Mouse (Mus musculus): ENCODE results near the gene Olfm1. TPM values are rescaled to one million over a fixed set of nuclear protein-coding genes. Genes with fewer than 3 reads are reported as not detected.

Olfm1 gene
- polyA plus RNA-seq, 1 experiment from 2014 or later: 21.6 TPM

GRCm38 (mm10) chr2:28205467-28205805, 12.6 kb downstream of the Olfm1 start:
- Histone ChIP-seq H3K9me3 (no peaks in the 10 kb centered on the region), H3K27ac (no peak overlapping the region), H3K4me3 (replicated peaks) (peak overlapping the region; percentile 55), H3K36me3 (no peaks in the 10 kb centered on the region), H3K4me1 (peaks cover 19% of the 10 kb centered on the region), H3K9ac (peak overlapping the region; percentile 52), H3K4me2 (peak overlapping the region; percentile 99), H3K27me3 (replicated peaks) (peaks cover 11% of the 10 kb centered on the region; the same call in 1 of the 2 replicates)
- ATAC-seq (ENCODE audit: insufficient read depth, low FRiP score, low read depth): peak; percentile 72
- under 1% methylated on average over 40 of the region's 49 CpGs for WGBS

- ATAC-seq (ENCODE audit: insufficient read depth, low FRiP score, low read depth): no peak
- H3K9me3 ChIP-seq: no peaks in the 10 kb centered on the region
- peak overlapping the region; percentile 55 for H3K4me3 ChIP-seq (replicated peaks)
- H3K36me3 ChIP-seq: no peaks in the 10 kb centered on the region
- peak overlapping the region; percentile 99 for H3K4me2 ChIP-seq
- WGBS: 1% methylated on average over 51 of the region's 51 CpGs
- H3K27me3 ChIP-seq (replicated peaks): peaks cover 11% of the 10 kb centered on the region; the same call in 1 of the 2 replicates
- no peak overlapping the region for H3K27ac ChIP-seq
- peak overlapping the region; percentile 52 for H3K9ac ChIP-seq
- peaks cover 19% of the 10 kb centered on the region for H3K4me1 ChIP-seq
These were observed 13.2 kb downstream of the Olfm1 start for GRCm38 (mm10) chr2:28205870-28206421.

- H3K36me3 ChIP-seq: no peaks in the 10 kb centered on the region
- peak overlapping the region; percentile 99 for H3K4me2 ChIP-seq
- WGBS: 16% methylated on average over 11 of the region's 11 CpGs
- no peaks in the 10 kb centered on the region for H3K9me3 ChIP-seq
- H3K27ac ChIP-seq: no peak overlapping the region
- peaks cover 19% of the 10 kb centered on the region for H3K4me1 ChIP-seq
- H3K9ac ChIP-seq: no peak overlapping the region
- peak overlapping the region; percentile 55 for H3K4me3 ChIP-seq (replicated peaks)
- ATAC-seq (ENCODE audit: insufficient read depth, low FRiP score, low read depth): no peak
- peaks cover 11% of the 10 kb centered on the region; the same call in 1 of the 2 replicates for H3K27me3 ChIP-seq (replicated peaks)
These were observed 13.7 kb downstream of the Olfm1 start for GRCm38 (mm10) chr2:28206472-28206871.

GRCm38 (mm10) chr2:28207200-28207750, 14.5 kb downstream of the Olfm1 start:
- no peak overlapping the region for H3K27ac ChIP-seq
- H3K27me3 ChIP-seq (replicated peaks): peaks cover 11% of the 10 kb centered on the region; the same call in 1 of the 2 replicates
- no peak overlapping the region for H3K4me3 ChIP-seq (replicated peaks)
- no peak overlapping the region for H3K4me2 ChIP-seq
- no peak overlapping the region for H3K9ac ChIP-seq
- H3K4me1 ChIP-seq: peaks cover 19% of the 10 kb centered on the region
- no peak for ATAC-seq (ENCODE audit: insufficient read depth, low FRiP score, low read depth)
- H3K9me3 ChIP-seq: no peaks in the 10 kb centered on the region
- 73% methylated on average over 3 of the region's 3 CpGs for WGBS
- no peaks in the 10 kb centered on the region for H3K36me3 ChIP-seq

- peaks cover 11% of the 10 kb centered on the region; the same call in 1 of the 2 replicates for H3K27me3 ChIP-seq (replicated peaks)
- no peak for ATAC-seq (ENCODE audit: insufficient read depth, low FRiP score, low read depth)
- H3K4me3 ChIP-seq (replicated peaks): no peak overlapping the region
- 91% methylated on average over 14 of the region's 14 CpGs for WGBS
- no peak overlapping the region for H3K9ac ChIP-seq
- H3K27ac ChIP-seq: no peak overlapping the region
- no peaks in the 10 kb centered on the region for H3K36me3 ChIP-seq
- H3K9me3 ChIP-seq: no peaks in the 10 kb centered on the region
- H3K4me1 ChIP-seq: peaks cover 19% of the 10 kb centered on the region
- H3K4me2 ChIP-seq: no peak overlapping the region
These were observed 15.4 kb downstream of the Olfm1 start for GRCm38 (mm10) chr2:28208130-28208745.

- Histone ChIP-seq H3K4me1 (peaks cover 19% of the 10 kb centered on the region), H3K9ac (no peak overlapping the region), H3K27me3 (replicated peaks) (peaks cover 11% of the 10 kb centered on the region; the same call in 1 of the 2 replicates), H3K4me2 (no peak overlapping the region), H3K36me3 (no peaks in the 10 kb centered on the region), H3K9me3 (no peaks in the 10 kb centered on the region), H3K27ac (no peak overlapping the region), H3K4me3 (replicated peaks) (no peak overlapping the region)
- ATAC-seq (ENCODE audit: insufficient read depth, low FRiP score, low read depth): no peak
- WGBS: 82% methylated on average over 5 of the region's 5 CpGs
These were observed 16.4 kb downstream of the Olfm1 start for GRCm38 (mm10) chr2:28209211-28209610.

GRCm38 (mm10) chr2:28209653-28210052, 16.9 kb downstream of the Olfm1 start:
- 84% methylated on average over 12 of the region's 12 CpGs for WGBS
- H3K36me3 ChIP-seq: no peaks in the 10 kb centered on the region
- H3K4me3 ChIP-seq (replicated peaks): no peak overlapping the region
- peaks cover 15% of the 10 kb centered on the region for H3K4me1 ChIP-seq
- H3K27me3 ChIP-seq (replicated peaks): peaks cover 11% of the 10 kb centered on the region; the same call in 1 of the 2 replicates
- H3K9ac ChIP-seq: no peak overlapping the region
- no peak for ATAC-seq (ENCODE audit: insufficient read depth, low FRiP score, low read depth)
- no peak overlapping the region for H3K27ac ChIP-seq
- no peak overlapping the region for H3K4me2 ChIP-seq
- no peaks in the 10 kb centered on the region for H3K9me3 ChIP-seq

- Histone ChIP-seq H3K9ac (no peak overlapping the region), H3K9me3 (no peaks in the 10 kb centered on the region), H3K4me1 (peaks cover 12% of the 10 kb centered on the region), H3K27me3 (replicated peaks) (peaks cover 11% of the 10 kb centered on the region; the same call in 1 of the 2 replicates), H3K27ac (no peak overlapping the region), H3K4me3 (replicated peaks) (no peak overlapping the region), H3K36me3 (no peaks in the 10 kb centered on the region), H3K4me2 (no peak overlapping the region)
- 43% methylated on average over 4 of the region's 4 CpGs for whole genome bisulfite sequencing
- ATAC-seq (ENCODE audit: insufficient read depth, low FRiP score, low read depth): no peak
These were observed 17.5 kb downstream of the Olfm1 start for GRCm38 (mm10) chr2:28210273-28210672.

- H3K9ac ChIP-seq: no peak overlapping the region
- no peak overlapping the region for H3K27ac ChIP-seq
- H3K4me1 ChIP-seq: peaks cover 1% of the 10 kb centered on the region; the same call in 1 of the 2 replicates
- H3K9me3 ChIP-seq: no peaks in the 10 kb centered on the region
- H3K36me3 ChIP-seq: no peaks in the 10 kb centered on the region
- ATAC-seq (ENCODE audit: insufficient read depth, low FRiP score, low read depth): no peak
- WGBS: 57% methylated on average over 22 of the region's 22 CpGs
- no peak overlapping the region for H3K4me2 ChIP-seq
- H3K27me3 ChIP-seq (replicated peaks): peaks cover 1% of the 10 kb centered on the region; the same call in 1 of the 2 replicates
- H3K4me3 ChIP-seq (replicated peaks): no peak overlapping the region
These were observed 18.9 kb downstream of the Olfm1 start for GRCm38 (mm10) chr2:28211531-28212281.

GRCm38 (mm10) chr2:28212911-28213310, 20.1 kb downstream of the Olfm1 start:
- 52% methylated on average over 5 of the region's 5 CpGs for WGBS
- Histone ChIP-seq H3K27ac (no peak overlapping the region), H3K4me3 (replicated peaks) (no peak overlapping the region), H3K9me3 (no peaks in the 10 kb centered on the region), H3K4me2 (no peak overlapping the region), H3K27me3 (replicated peaks) (no peaks in the 10 kb centered on the region), H3K9ac (no peak overlapping the region), H3K4me1 (no peaks in the 10 kb centered on the region), H3K36me3 (no peaks in the 10 kb centered on the region)
- no peak for ATAC-seq (ENCODE audit: insufficient read depth, low FRiP score, low read depth)

GRCm38 (mm10) chr2:28216211-28216775, 23.5 kb downstream of the Olfm1 start:
- Histone ChIP-seq H3K36me3 (no peaks in the 10 kb centered on the region), H3K4me1 (no peaks in the 10 kb centered on the region), H3K27me3 (replicated peaks) (no peaks in the 10 kb centered on the region), H3K9ac (no peak overlapping the region), H3K27ac (no peak overlapping the region), H3K4me2 (no peak overlapping the region), H3K4me3 (replicated peaks) (no peak overlapping the region), H3K9me3 (no peaks in the 10 kb centered on the region)
- WGBS: 76% methylated on average over 5 of the region's 5 CpGs
- ATAC-seq (ENCODE audit: insufficient read depth, low FRiP score, low read depth): no peak

All from stomach, embryonic 15.5 days (tissue).